Mouse (Mus musculus): ENCODE measurements around the gene Slc35f2. TPM values are rescaled to one million over a fixed set of nuclear protein-coding genes. Genes with fewer than 3 reads are reported as not detected.

Slc35f2 gene
- polyA plus RNA-seq, 1 experiment: not detected

DNA sequence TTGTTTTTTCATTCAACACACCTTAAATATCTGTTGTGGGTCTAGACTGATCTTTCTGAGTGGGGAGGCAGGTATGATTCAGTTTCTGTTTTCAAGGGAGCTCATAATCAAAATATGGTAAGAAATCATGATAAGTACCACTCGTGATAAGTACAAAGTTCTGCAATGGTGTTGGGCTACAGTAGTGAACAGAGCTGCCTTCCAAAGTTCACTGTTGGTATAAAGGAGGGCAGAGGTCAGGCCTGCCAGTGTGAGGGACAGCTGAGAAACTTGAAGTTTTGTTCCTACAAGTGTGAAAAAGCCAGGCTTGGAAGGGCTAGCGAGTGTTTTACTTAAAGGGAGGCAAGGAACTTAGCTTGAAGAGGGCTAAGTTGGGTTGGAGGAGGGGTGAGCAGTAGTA is 4.2 kb downstream of the Slc35f2 start:
- no peak overlapping the region for H3K27ac ChIP-seq (ENCODE audit: insufficient read depth, low read depth, low read length)
- H3K4me3 ChIP-seq (ENCODE audit: insufficient read depth, low read length): no peak overlapping the region
- no peaks in the 10 kb centered on the region for H3K4me1 ChIP-seq (ENCODE audit: control insufficient read depth, insufficient read depth, low read length)
- TF ChIP-seq CTCF (IDR thresholded peaks at IDR 0.05; ENCODE audit: low read depth, low read length) (no peak), POLR2A (IDR thresholded peaks at IDR 0.05; ENCODE audit: borderline replicate concordance, low read depth, low read length) (no peak)

DNA sequence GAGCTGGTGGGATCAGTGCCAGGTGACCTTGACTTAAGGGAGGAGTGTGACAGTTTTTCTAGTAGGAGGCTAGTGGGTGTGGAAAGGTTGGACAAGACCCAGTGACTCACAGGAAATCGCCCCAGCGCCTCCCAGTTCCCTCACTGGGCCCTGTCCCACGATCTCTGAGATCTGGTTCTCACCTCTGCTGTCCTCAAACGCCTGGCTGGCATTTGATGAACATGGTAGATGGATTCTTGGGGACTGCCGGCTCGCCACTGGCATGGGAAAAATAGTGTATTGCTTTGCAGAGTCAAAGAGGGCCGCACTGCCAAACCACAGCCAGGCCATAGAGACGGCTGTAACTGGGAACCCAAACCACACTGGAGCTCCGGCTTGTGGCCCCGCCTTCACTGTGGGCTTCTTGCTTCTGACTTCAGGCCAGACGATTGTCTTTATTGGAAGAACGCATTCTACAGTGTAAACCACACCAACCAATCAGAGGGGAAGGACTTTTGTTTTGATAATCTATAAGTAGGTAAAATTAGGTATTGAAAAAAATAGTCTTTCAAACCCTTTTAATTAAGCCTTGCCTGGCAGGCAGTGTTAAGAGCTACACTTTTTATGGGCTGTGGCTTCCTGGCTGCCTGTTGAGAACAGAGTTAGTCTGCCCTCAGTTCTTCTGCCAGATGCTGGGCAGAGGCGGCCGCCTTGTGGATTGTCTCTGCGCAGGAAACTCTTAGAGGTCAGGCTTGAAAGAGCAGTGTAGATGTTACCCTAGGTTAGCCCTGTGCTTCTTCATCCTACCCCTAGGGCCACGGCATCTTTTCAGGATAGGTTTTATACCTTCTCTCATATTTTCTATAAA is 15.4 kb downstream of the Slc35f2 start:
- Histone ChIP-seq H3K27ac (ENCODE audit: insufficient read depth, low read depth, low read length) (no peak overlapping the region), H3K4me1 (ENCODE audit: control insufficient read depth, insufficient read depth, low read length) (no peaks in the 10 kb centered on the region), H3K4me3 (ENCODE audit: insufficient read depth, low read length) (no peak overlapping the region)
- TF ChIP-seq POLR2A (IDR thresholded peaks at IDR 0.05; ENCODE audit: borderline replicate concordance, low read depth, low read length) (no peak), CTCF (IDR thresholded peaks at IDR 0.05; ENCODE audit: low read depth, low read length) (no peak)

DNA sequence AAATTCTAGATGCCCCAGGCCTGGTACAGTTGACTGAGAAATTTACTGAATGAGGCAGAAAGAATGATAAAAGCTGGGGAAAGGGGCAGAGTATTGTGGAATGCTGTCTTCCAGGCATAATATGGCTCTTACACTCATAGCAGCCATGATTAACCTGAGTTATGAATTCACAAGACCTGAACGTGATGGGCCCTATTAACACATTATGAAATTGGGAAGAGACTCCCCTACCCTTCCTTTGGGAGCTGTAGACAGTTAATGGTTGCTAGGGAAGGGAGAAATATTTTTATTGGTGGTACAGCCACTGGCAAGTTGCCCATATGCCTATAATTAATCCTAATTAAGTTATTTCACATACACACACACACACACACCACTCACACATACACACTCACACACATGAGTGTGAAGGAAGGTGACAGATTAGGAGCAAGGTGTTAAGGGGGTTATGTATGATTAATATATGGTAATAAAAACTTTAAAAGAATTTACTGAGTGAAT is 22.5 kb downstream of the Slc35f2 start:
- Histone ChIP-seq H3K4me3 (ENCODE audit: insufficient read depth, low read length) (no peak overlapping the region), H3K4me1 (ENCODE audit: control insufficient read depth, insufficient read depth, low read length) (no peaks in the 10 kb centered on the region), H3K27ac (ENCODE audit: insufficient read depth, low read depth, low read length) (no peak overlapping the region)
- TF ChIP-seq CTCF (IDR thresholded peaks at IDR 0.05; ENCODE audit: low read depth, low read length): no peak
- TF ChIP-seq POLR2A (IDR thresholded peaks at IDR 0.05; ENCODE audit: borderline replicate concordance, low read depth, low read length): no peak

DNA sequence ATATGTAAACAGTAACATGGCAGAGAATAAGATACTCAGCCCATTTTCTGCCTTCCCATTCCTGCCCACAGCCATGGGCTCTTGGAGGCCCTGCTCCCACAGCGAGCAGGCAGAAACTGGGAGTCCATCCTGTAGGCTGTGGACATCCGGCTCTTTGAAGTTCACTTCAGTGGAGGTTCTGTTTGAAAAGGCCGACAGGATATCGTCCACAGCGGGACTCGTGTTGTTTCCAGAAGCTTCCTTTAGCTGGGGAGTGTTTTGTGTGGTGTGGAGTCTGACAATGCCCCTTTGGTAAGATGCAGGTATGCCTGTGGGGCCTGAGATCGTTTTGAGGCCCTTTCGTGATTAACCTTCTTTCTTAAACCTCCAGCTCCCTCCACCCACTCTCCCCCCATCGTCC is 23.2 kb downstream of the Slc35f2 start:
- TF ChIP-seq POLR2A (IDR thresholded peaks at IDR 0.05; ENCODE audit: borderline replicate concordance, low read depth, low read length) (no peak), CTCF (IDR thresholded peaks at IDR 0.05; ENCODE audit: low read depth, low read length) (no peak)
- Histone ChIP-seq H3K4me1 (ENCODE audit: control insufficient read depth, insufficient read depth, low read length) (no peaks in the 10 kb centered on the region), H3K4me3 (ENCODE audit: insufficient read depth, low read length) (no peak overlapping the region), H3K27ac (ENCODE audit: insufficient read depth, low read depth, low read length) (no peak overlapping the region)

DNA sequence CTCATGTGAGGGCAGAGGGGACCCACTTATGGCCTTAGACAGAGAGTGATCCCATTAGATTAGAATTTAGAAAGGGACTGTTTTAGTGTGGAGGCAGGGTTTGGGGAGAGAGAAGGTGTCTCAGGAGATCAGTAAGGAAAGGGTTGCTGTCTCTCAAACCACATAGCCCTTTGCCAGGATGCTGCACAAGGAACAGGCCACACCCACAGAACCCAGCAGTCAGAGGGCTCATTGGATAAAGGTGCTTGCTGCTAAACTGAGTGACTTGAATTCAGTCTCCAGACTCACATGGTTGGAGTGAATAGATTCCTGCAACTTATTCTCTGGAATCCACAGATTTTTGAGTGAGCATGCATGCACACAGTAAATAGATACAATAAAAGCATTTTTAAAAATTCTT is 24.0 kb downstream of the Slc35f2 start:
- H3K4me3 ChIP-seq (ENCODE audit: insufficient read depth, low read length): no peak overlapping the region
- TF ChIP-seq POLR2A (IDR thresholded peaks at IDR 0.05; ENCODE audit: borderline replicate concordance, low read depth, low read length) (no peak), CTCF (IDR thresholded peaks at IDR 0.05; ENCODE audit: low read depth, low read length) (no peak)
- H3K27ac ChIP-seq (ENCODE audit: insufficient read depth, low read depth, low read length): no peak overlapping the region
- H3K4me1 ChIP-seq (ENCODE audit: control insufficient read depth, insufficient read depth, low read length): no peaks in the 10 kb centered on the region

DNA sequence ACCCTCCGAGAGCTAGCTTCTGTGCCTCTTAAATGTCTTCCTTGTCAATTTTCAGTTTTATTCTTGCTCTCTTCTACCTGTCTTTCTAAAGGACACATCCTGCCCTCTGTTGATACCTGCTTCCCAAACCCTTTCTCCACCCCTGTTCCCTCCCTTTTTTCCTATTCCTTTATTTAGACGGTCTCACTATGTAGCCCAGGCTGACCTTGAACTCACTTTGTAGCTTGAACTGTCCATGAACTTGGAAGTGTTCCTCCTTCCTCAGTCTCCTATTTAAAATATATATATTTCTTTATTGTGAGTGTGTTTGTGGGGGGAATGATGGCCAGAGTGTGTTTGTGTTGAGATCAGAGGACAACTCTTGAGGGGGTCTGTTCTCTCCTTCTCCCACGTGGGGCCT is 25.0 kb downstream of the Slc35f2 start:
- H3K27ac ChIP-seq (ENCODE audit: insufficient read depth, low read depth, low read length): no peak overlapping the region
- no peak for TF ChIP-seq POLR2A (IDR thresholded peaks at IDR 0.05; ENCODE audit: borderline replicate concordance, low read depth, low read length)
- TF ChIP-seq CTCF (IDR thresholded peaks at IDR 0.05; ENCODE audit: low read depth, low read length): no peak
- H3K4me3 ChIP-seq (ENCODE audit: insufficient read depth, low read length): no peak overlapping the region
- H3K4me1 ChIP-seq (ENCODE audit: control insufficient read depth, insufficient read depth, low read length): no peaks in the 10 kb centered on the region

DNA sequence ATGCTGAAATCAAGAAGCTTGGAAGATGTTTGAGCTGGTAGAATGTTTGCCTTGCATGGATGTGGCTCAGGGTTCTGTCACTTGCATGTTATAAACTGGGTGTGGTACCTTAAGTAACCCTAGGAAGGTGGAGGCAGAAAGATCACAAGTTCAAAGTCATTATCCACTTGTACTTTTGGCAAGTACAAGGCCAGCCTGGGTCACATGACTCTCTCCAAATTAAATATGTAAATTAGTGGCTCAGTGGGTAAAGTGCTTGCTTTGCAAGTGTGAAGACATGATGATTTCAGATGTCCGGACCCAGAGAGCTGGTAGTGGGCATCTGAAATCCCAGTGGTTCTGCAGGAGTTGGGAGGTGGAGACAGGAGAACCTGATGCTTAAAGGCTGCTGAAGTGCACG is 25.8 kb downstream of the Slc35f2 start:
- H3K4me3 ChIP-seq (ENCODE audit: insufficient read depth, low read length): no peak overlapping the region
- no peaks in the 10 kb centered on the region for H3K4me1 ChIP-seq (ENCODE audit: control insufficient read depth, insufficient read depth, low read length)
- TF ChIP-seq CTCF (IDR thresholded peaks at IDR 0.05; ENCODE audit: low read depth, low read length): no peak
- TF ChIP-seq POLR2A (IDR thresholded peaks at IDR 0.05; ENCODE audit: borderline replicate concordance, low read depth, low read length): no peak
- H3K27ac ChIP-seq (ENCODE audit: insufficient read depth, low read depth, low read length): no peak overlapping the region

DNA sequence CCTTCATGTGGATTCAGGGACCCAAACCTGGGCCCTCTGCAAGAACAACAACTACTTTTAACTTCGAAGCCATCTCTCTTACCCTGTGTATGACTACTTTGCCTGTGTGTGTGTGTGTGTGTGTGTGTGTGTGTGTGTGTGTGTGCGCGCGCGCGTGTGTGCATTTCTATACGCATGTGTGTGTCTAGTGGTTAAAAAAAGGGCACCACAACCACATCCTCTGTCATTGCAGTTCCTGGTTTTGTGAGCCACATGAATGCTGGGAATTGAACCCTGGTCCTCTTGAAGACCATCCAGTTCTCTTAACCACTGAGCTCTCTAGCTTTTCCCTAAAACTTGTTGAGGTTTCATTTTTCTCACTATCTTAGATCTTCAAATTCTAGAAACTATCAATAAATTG is 31.6 kb downstream of the Slc35f2 start:
- Histone ChIP-seq H3K4me3 (ENCODE audit: insufficient read depth, low read length) (no peak overlapping the region), H3K4me1 (ENCODE audit: control insufficient read depth, insufficient read depth, low read length) (no peaks in the 10 kb centered on the region), H3K27ac (ENCODE audit: insufficient read depth, low read depth, low read length) (no peak overlapping the region)
- TF ChIP-seq POLR2A (IDR thresholded peaks at IDR 0.05; ENCODE audit: borderline replicate concordance, low read depth, low read length) (no peak), CTCF (IDR thresholded peaks at IDR 0.05; ENCODE audit: low read depth, low read length) (no peak)

DNA sequence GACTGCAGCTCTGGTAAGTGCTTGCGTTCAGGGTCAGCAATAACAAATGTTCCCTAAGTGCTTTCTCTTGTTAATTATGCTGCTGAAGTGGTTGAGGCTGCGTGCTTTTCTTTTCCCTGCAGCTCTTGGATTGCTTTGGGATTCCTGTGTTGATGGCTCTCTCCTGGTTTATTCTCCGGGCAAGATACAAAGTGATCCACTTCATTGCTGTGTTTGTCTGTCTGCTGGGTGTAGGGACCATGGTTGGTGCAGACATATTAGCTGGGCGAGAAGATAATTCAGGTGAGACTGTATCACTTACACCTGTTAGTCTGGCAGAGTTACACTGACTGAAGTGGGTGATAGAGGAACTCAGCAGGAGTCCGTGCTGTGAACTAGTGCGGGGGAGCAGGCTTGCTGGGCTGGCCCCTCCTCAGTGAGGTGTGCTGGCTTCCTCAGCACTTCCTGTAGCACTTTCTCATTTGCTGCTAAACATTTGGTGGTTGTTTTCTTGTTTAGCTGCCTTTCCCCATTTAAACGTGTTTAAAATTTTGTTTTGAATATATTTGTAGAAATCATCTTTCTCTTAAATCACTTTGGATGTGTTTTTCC is 35.3 kb downstream of the Slc35f2 start:
- Histone ChIP-seq H3K4me1 (ENCODE audit: control insufficient read depth, insufficient read depth, low read length) (no peaks in the 10 kb centered on the region), H3K4me3 (ENCODE audit: insufficient read depth, low read length) (no peak overlapping the region), H3K27ac (ENCODE audit: insufficient read depth, low read depth, low read length) (no peak overlapping the region)
- no peak for TF ChIP-seq POLR2A (IDR thresholded peaks at IDR 0.05; ENCODE audit: borderline replicate concordance, low read depth, low read length)
- no peak for TF ChIP-seq CTCF (IDR thresholded peaks at IDR 0.05; ENCODE audit: low read depth, low read length)

DNA sequence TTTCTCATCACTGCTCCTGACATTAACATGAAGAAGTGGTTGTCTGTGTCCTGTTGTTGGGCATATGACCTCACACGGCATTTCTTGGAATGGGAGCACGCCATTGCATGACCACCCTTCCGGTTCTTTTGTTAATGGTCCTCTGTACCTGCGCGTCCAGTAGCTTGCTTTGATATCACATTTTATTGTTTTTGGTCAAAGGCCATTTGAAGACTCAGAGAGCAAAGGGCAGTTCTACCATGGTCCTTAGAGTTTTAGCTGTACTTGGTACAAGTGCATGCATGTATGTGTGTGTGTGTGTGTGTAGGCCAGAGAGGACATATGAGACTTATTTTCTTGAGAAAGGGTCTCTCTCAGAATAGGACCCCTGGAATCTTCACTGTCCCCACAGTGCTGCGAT is 42.1 kb downstream of the Slc35f2 start:
- TF ChIP-seq POLR2A (IDR thresholded peaks at IDR 0.05; ENCODE audit: borderline replicate concordance, low read depth, low read length) (no peak), CTCF (IDR thresholded peaks at IDR 0.05; ENCODE audit: low read depth, low read length) (no peak)
- H3K4me3 ChIP-seq (ENCODE audit: insufficient read depth, low read length): no peak overlapping the region
- H3K27ac ChIP-seq (ENCODE audit: insufficient read depth, low read depth, low read length): no peak overlapping the region
- H3K4me1 ChIP-seq (ENCODE audit: control insufficient read depth, insufficient read depth, low read length): no peaks in the 10 kb centered on the region
